Mouse (Mus musculus) brown adipose tissue, adult 24 weeks (tissue): ENCODE results near the gene Ccdc69. TPM values are rescaled to one million over a fixed set of nuclear protein-coding genes. Genes with fewer than 3 reads are reported as not detected.

Experiments
- H3K27ac ChIP-seq: fragments of 200-500 bp; replicated peaks from 2 replicates; pipeline ENCODE4 v1.5.1; 2012; ENCODE audit warnings: low read depth, mild to moderate bottlenecking, low read length
- H3K4me1 ChIP-seq: fragments of 200-500 bp; 2 replicates; pipeline ENCODE4 v1.6.1; 2012; ENCODE audit warnings: low read length, mixed read lengths; ENCODE audit not compliant: control insufficient read depth, insufficient read depth, insufficient read length
- H3K4me3 ChIP-seq: fragments of 200-500 bp; 2 replicates; pipeline ENCODE4 v1.5.1; 2012; ENCODE audit warnings: low read depth, mild to moderate bottlenecking, low read length, moderate library complexity; ENCODE audit not compliant: insufficient read depth
- polyA plus RNA-seq: library from polyadenylated mRNA; stranded (reverse); fragments of >200 nt; gene quantifications from 2 replicates; pipeline ENCODE4 v1.2.4, GENCODE M21; 2012; ENCODE audit not compliant: missing spikeins, insufficient read depth, insufficient read length

The Ccdc69 gene
- polyA plus RNA-seq, 1 experiment: 46.3 TPM

DNA sequence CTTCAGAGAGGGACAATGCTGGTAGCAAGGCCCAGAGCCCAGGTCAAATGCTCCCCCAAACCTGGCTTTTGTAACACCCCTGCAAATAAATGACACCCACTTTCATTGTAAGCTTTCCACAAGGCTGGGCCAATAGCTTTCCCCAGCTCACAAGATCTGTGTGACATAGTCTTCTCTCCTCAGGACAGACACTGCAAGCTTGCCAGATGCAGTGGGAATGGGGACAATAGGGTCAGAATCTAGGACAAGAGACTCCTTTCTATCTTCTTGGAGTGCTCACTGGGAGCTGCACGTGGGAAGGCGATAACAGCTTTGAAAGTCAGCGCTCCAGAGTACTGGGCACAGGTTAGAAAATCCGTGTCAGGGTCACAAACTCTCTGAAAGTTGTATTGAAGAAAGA lies 1.2 kb upstream of the Ccdc69 start:
- no peak overlapping the region for H3K4me3 ChIP-seq
- peaks cover 25% of the 10 kb centered on the region; the same call in 1 of the 2 replicates for H3K4me1 ChIP-seq
- peak overlapping the region; percentile 86; the same call in 1 of the 2 replicates for H3K27ac ChIP-seq

DNA sequence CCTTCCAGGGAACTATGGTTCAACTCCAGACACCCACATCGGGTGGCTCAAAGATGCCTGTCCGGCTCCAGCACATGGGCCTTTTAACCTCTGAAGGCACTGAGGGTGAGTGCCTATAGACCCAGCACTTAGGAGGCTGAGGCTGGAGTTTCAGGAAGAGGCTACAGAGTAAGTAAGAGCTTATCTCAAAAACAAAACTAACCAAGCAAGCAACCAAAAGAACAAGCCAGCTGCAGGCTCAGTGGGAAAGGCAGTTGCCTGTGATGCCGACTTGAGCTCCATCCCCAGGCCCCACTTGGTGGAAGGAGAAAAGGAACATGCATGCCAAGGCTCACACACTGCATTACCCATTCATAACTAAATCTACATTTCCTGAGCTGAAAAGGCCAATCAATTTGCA lies 571 bp upstream of the Ccdc69 start:
- Histone ChIP-seq H3K4me1 (peaks cover 27% of the 10 kb centered on the region; the same call in 1 of the 2 replicates), H3K27ac (peak overlapping the region; percentile 86), H3K4me3 (peak overlapping the region; percentile 55; the same call in 1 of the 2 replicates)

GRCm38 (mm10) chr11:55076234-55076633 lies 1.7 kb downstream of the Ccdc69 start:
- H3K27ac ChIP-seq: peak overlapping the region; percentile 81
- peaks cover 35% of the 10 kb centered on the region for H3K4me1 ChIP-seq
- H3K4me3 ChIP-seq: peak overlapping the region; percentile 0; the same call in 1 of the 2 replicates

GRCm38 (mm10) chr11:55075602-55076001 lies 2.3 kb downstream of the Ccdc69 start:
- H3K4me1 ChIP-seq: peaks cover 35% of the 10 kb centered on the region

DNA sequence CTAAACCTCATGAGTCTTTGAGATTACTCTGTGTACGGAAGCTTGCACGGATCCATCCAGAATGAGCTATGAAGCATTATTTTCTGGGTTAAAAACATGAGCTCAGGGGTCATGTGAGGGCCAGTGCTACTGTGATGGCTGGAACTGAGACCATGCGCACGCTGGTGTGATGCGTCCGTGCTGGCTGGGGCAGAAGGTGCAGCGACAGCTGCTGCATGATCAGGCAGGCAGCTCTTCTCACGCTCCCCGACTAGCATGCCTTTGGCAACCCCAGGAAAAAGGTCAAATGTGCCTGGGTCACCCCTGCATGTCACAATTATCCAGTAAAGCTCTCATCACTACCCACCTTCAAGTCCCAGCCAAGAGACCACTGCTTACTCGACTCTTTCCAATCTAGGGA lies 4.7 kb downstream of the Ccdc69 start:
- Histone ChIP-seq H3K4me1 (peaks cover 28% of the 10 kb centered on the region), H3K27ac (peak overlapping the region; percentile 62)

More at GRCm38 (mm10) chr11:55075602-55076001, 2.3 kb downstream of the Ccdc69 start:
- Histone ChIP-seq H3K4me3 (no peak overlapping the region), H3K27ac (peak overlapping the region; percentile 53)

DNA sequence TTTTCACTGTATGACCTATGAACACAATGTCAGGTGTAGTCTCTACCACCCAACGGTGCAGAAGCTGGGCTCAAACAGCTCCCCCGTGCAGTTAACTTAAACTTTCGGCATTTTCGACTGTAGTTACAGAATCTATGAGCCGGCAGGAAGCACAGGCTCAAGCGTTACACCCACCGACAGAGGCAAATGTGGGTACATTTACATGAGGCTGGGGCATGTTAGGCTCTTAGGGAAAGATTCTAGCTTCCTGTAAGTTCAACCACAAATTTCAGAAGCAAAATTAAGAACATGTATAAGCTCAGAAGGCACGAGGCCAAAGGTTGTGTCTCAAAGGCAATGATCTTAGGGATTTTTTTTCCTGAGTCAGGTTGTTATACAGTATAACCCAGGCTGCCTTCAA lies 5.5 kb downstream of the Ccdc69 start:
- Histone ChIP-seq H3K27ac (peak overlapping the region; percentile 0; the same call in 1 of the 2 replicates), H3K4me3 (no peak overlapping the region), H3K4me1 (peaks cover 26% of the 10 kb centered on the region)

More for the DNA sequence above, 4.7 kb downstream of the Ccdc69 start:
- no peak overlapping the region for H3K4me3 ChIP-seq

GRCm38 (mm10) chr11:55071344-55071743 lies 6.6 kb downstream of the Ccdc69 start:
- Histone ChIP-seq H3K27ac (no peak overlapping the region), H3K4me1 (peaks cover 22% of the 10 kb centered on the region), H3K4me3 (no peak overlapping the region)

DNA sequence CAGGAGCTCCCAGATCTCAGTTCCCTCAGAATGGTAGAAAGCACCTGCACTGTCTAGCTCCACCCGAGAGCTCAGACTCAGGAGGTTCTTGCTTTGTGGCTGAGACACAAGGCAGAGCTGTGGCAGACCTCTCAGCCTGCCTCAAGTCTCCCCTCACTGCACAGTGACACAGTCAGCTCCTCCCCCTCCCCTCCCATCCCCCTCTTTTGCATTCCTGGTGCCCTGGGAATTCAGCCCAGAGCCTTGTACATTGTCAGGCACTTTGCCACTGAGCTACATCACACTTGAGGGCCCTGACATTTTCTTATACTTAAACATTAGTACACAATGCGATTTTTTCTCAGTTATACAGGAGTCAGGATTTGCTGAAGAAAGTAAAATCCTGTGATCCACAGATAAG lies 8.9 kb downstream of the Ccdc69 start:
- Histone ChIP-seq H3K4me3 (no peak overlapping the region), H3K4me1 (peaks cover 10% of the 10 kb centered on the region), H3K27ac (peak overlapping the region; percentile 29; the same call in 1 of the 2 replicates)

GRCm38 (mm10) chr11:55066921-55067320 lies 11.0 kb downstream of the Ccdc69 start:
- Histone ChIP-seq H3K27ac (no peak overlapping the region), H3K4me3 (no peak overlapping the region), H3K4me1 (peaks cover 12% of the 10 kb centered on the region)

DNA sequence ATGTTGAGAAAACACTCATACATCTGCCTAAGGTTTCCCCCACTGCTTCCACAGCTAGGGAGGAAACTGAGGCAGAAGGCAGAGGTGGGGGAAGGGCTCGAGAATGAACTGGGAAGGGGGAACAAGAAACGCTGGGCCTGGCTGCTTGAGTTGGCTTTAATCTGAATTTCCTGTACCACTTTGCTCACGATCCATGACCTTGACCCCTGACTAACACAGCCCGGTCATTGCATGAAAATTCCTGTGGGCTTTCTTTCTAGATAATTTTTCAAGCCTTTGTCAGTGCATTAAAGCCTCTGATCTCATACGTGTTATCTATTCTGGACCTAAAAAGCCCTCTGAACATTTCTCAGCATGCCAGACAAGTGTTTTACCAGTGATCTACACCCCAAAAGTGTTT lies 15.1 kb downstream of the Ccdc69 start:
- H3K4me3 ChIP-seq: no peak overlapping the region
- peaks cover 29% of the 10 kb centered on the region for H3K4me1 ChIP-seq
- H3K27ac ChIP-seq: peak overlapping the region; percentile 95

GRCm38 (mm10) chr11:55060802-55061201 lies 17.1 kb downstream of the Ccdc69 start:
- Histone ChIP-seq H3K4me3 (no peak overlapping the region), H3K27ac (peak overlapping the region; percentile 95), H3K4me1 (peaks cover 29% of the 10 kb centered on the region)

- H3K27ac ChIP-seq: peak overlapping the region; percentile 62
- no peak overlapping the region for H3K4me3 ChIP-seq
- H3K4me1 ChIP-seq: peaks cover 22% of the 10 kb centered on the region
Measured at GRCm38 (mm10) chr11:55057511-55057910, 20.4 kb downstream of the Ccdc69 start.

DNA sequence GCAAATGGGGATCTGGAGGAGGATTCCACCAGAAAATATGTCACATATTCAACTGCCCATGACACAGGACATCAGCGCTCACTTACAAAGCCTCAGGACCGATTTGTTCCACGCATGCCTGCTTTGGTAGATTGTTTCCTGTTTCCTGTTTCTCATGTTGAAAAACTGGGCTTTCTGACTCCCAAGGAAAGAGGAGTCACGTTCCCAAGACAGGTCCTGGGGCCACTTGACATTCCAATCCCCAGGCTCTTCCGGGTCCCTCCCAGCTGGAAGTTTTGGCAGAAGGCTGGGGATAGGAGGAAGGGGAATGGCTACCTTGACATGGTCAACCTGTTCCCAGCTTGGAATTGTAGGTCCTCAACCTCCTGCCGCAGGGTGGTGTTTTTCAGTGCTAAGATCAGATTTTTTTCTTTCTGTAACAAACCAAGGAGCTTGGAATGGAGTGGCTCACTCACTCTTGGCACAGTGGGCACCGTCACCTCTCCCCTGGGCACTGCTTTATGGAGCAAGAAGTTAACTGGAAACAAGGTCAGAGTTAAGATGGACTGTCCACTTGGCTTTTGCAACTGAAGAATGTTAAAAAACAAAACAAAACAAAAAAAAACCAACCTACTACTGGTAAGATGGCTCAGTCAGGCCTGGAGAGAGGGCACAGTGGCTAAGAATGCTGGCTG lies 27.0 kb downstream of the Ccdc69 start:
- Histone ChIP-seq H3K4me3 (no peak overlapping the region), H3K4me1 (peaks cover 13% of the 10 kb centered on the region), H3K27ac (peak overlapping the region; percentile 98)

DNA sequence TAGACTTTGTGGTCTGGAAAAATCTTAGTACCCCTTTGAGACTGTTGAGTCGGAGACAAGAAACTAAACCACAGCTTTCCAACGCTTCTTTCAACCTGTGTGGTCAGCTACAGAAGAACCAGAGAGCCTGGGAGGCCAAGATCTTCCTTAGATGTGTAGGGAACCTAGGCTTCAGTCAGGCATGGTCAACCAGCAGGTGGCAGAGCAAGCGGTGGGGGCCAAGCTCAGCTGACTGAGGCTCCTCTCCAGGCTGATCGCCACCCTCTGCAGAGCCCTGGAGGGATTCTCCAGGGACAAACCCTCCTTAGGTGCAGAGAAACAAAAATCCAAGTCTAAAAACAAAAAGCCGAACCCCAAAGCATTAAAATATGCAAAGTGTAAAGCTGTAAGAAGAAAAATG lies 31.3 kb downstream of the Ccdc69 start:
- H3K4me3 ChIP-seq: no peak overlapping the region
- peaks cover 13% of the 10 kb centered on the region for H3K4me1 ChIP-seq
- no peak overlapping the region for H3K27ac ChIP-seq

- Histone ChIP-seq H3K4me1 (no peaks in the 10 kb centered on the region), H3K4me3 (no peak overlapping the region), H3K27ac (no peak overlapping the region)
Measured at GRCm38 (mm10) chr11:55041348-55041747, 36.6 kb downstream of the Ccdc69 start.

GRCm38 (mm10) chr11:55039591-55039990 lies 38.3 kb downstream of the Ccdc69 start:
- H3K27ac ChIP-seq: no peak overlapping the region
- H3K4me3 ChIP-seq: no peak overlapping the region
- no peaks in the 10 kb centered on the region for H3K4me1 ChIP-seq
